Mouse (Mus musculus) megakaryocyte progenitor cell, adult 5-6 weeks (primary cell): Measurements from ENCODE around the gene Naa38. TPM values are rescaled to one million over a fixed set of nuclear protein-coding genes. Genes with fewer than 3 reads are reported as not detected.

Experiments
- ATAC-seq: replicated peaks from 2 replicates; pipeline ENCODE4 v1.8.0; 2016; ENCODE audit warnings: mild to moderate bottlenecking, moderate TSS enrichment, inconsistent platforms; ENCODE audit not compliant: poor library complexity
- total RNA-seq, 2 experiments: library from RNA; stranded (forward) in 1 of 2; stranded (reverse) in 1 of 2; fragments of 157-497, 149-512 nt in 1 of 2; fragments of 200-1000 nt in 1 of 2; gene quantifications; 2 replicates each; pipeline versions ENCODE4 v1.2.3 to v1.2.4; 2015 to 2017

Gene Naa38
- total RNA-seq, 2 experiments from 2014 or later, result 125 to 205 TPM

DNA sequence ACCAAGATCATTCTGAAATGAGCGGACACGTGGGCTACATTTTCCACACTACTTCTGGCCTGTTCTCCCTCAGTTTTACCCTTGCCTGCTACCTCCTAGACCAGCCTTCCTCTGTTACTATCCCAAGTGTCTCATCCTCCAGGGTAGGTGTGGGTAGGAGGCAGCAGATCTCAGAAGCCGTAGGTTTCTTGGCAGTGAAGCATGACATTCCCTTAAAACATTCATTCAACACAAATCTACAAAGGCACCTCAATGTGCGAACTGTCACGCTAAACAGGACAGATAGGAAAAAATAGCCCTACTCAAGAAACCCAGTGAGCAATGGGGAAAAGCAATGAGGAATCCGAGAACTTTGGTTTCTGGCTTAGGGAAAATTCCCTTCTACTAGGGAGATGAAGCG, 17.3 kb downstream of the Naa38 start:
- no peak for ATAC-seq

DNA sequence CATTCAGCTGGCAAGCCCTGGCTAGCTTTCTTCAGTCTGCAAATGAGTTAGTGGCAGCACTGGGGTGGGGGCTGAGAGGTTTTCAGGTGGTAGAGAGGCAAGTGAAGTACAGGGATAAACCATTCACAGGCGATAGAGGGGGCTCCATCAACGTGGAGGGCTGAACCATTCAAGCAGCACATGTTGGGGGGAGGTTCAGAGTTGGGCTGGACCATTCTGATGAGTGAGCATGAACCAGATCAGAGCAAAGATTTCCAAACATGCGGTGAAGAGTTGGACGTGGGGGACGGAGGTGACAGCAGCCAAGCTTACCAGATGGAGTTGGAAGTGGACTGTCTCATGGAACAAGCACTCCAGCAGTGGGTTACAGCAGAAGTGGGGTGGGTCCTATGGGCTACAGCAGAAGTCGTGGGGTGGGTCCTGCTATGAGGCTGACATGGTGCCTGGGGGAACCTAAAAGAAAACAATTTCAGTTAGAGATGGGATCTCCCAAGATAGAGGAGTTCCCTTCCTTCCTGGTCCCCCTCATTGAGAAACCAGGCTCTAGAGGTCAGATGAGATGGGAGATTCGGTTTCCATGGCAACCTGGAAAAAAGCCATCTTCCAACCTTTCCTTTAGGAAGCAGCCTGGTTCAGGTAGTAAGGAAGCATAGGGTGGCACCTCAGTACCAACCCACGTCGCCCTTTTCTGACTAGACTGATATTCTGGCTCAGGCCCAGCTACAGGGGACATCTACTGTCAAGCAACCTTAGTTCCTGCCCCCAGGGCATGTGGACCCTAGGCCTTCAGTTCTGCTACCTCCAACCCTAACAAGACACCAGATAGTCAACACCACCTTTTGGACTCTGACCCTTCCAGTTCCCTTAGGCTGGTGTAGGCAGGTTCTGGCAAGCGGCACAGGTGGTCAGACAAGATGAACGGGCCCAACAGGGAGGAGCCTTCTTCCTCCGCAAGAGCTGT, 18.2 kb downstream of the Naa38 start, which contains the start of gene Kdm6b:
Gene Kdm6b (minus strand): TSS at position 455 of the 961 bp plus-strand sequence.
- ATAC-seq, result no peak

DNA sequence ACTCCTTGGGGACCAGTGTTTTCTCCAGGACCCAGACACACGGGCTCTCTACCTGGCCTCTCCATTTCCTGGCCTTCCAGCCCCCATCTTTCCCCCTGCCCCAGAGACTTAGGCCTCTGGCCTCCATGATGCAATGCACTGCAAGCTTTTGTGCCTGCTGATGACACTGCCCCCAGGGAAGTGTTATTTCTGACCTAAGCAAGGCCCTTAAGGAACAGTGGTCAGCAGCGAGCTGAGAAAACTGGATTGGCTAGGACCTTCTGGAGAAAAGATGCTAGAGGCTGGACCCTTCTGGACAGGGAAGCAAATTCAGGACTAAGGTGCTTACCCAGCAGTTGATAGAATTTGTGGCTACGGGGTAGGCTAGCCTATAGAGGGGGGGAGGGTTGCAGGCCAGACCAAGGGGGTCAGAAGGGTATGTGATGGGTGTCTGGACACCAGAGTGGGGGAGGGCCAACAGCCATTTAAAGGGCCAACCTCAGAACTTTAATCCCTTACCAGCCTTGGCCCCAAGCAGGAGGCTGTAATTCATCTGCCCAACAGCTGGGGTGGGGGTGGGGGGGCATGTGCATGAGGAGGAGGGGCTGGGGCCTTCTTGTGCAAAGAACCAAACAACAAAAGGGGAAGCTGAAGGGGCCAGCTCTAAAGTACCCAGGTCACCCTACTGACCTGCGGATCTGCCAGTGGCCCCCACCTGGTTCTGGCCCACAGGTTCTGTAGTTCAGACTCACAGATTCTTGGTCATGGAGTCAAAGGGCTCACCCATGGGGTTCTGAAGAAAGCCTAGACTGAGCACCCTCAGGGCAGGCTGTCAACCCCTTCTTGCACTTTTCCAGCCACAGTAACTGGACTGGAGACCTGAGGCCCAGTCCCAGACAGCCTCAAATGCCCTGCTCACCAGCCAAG, 19.4 kb downstream of the Naa38 start:
- no peak for ATAC-seq

DNA sequence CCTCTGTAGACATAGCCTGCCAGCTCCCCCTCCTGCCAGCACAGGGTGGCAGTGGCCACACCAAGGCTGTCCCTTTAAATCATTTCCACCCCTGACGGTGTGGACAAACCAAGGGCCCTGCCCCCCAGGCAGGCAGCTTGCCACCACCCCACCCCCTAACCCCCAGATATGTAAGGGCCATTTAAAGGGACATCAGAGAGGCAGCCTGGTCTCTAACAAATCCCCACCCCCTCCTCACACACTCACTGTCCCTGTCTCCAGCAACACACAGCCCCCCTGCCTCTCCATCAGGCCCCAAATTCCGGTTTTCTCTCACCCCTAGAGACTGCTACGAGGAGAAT, 20.0 kb downstream of the Naa38 start:
- ATAC-seq, result no peak

DNA sequence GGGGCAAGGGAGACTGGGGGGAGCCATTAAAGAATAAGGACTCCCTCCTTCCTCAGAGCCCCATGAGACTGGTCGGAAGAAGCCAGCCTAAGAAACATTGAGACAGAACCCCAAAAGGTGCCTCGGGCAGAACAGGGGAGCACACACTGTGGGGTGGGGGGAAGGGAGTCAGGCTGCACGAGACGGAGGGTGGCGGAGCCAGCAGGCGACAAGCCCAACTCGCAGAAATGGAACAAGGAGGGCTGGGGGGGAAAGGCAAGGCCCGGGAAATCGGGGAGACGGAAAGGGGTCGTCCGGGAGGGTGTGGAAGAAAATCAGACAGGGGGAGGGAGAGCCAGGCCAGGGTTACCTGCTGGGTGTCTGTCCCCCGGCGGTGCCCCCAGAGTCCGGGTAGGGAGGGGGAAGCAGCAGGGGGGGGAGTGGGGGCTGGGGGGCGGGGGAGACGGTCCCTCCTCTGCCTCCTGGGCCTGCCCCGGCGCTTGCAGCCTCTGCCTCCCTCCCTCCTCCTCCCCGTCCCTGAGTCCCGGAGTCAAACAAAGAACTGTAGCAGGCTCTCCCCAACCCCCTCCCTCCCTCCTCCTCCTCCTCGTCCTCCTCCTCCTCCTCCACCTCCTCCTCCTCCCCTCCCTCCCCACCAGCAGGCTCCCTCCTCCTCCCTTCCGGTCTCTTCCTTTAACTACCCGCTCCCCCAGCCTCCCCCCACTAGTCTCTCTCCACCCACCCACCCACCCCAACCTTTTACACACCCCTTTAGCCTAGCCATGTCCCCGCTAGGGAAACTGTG, 20.6 kb downstream of the Naa38 start:
- ATAC-seq, result no peak

DNA sequence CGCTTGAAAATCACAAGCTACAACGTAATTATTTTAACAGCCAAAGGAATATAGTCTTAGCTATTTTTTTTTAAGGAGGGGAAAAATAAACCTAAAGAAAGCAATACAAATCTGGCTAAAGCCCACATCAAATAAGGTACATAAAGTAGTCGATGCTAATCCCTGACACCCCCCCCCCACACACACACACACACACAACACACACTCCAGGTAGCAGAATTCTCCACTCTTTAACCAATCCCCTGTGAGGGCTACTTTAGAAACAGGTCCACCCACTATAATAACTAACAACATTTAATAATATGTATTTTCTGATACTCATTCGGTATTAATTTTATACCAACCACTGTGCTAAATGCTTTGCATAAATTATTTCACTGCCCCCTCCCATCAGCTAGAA, 21.2 kb downstream of the Naa38 start:
- ATAC-seq, result no peak

DNA sequence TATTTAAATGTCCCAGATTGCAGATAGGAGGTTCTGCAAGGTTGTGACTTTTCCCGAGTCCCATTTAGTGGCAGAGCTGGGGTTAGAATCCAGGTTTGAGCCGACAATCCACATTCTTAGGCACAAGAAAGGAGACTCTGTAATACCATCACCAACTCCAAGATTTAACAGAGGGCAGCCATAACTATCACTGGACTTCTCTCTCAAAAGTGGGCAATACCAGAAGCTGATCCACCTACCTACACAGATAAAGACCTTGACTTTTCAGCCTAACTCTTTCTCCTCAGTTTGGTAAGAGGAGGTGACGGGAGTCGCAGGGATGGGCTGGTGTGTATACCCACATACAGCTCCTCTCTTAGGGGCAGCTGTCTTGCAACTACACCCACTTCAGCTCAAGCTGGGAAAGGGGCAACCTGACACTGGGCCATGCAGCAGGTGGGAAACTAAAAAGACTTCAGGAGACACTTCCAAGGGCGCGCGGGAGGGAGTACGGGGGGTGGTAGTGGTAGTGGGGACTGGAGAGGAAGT, 21.7 kb downstream of the Naa38 start:
- no peak for ATAC-seq

DNA sequence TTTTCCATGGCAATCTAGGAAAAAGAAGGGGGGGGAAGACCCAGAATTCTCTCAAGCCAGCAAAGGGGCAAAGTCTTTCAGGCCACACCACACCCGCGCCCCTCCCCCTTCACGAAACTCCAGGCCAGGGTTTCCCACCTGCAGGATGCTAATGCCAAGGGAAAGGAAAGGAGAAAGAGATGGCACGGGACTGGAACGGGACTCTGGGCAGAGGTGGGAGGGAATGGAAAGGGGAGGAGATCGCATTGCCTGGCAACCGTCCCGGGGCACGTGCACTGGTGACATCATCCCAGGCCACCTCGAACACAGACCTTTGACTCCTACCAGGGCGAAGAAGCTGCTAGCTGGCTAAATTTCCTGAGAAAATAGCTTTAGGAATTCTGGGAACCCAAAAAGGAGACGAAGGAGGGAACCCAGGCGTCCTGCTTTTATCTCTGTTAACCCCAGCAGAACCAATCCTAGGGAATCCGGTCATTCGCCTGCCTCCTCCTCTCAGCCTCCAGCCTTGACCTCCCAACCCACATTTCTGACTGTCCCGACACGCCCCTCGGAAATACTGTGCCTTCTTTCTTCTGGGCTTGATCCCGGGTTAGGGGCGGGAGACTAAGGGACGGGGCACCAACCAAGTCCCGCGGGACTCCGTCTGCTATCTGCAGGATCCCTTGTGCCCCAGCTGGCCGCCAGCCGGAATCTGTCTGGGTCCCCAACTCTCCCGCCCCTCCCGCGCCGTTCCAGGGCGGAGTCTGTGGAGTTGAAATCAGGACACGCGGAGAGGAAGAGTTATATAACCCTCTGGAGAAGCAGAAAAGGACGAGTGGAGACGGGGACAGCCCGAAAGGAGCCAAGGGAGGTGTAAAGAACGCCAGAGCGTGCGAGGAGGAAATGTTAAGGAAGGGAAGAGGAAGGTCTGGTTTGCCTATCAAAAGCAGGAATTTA, 22.4 kb downstream of the Naa38 start:
- peak; percentile 38 for ATAC-seq

DNA sequence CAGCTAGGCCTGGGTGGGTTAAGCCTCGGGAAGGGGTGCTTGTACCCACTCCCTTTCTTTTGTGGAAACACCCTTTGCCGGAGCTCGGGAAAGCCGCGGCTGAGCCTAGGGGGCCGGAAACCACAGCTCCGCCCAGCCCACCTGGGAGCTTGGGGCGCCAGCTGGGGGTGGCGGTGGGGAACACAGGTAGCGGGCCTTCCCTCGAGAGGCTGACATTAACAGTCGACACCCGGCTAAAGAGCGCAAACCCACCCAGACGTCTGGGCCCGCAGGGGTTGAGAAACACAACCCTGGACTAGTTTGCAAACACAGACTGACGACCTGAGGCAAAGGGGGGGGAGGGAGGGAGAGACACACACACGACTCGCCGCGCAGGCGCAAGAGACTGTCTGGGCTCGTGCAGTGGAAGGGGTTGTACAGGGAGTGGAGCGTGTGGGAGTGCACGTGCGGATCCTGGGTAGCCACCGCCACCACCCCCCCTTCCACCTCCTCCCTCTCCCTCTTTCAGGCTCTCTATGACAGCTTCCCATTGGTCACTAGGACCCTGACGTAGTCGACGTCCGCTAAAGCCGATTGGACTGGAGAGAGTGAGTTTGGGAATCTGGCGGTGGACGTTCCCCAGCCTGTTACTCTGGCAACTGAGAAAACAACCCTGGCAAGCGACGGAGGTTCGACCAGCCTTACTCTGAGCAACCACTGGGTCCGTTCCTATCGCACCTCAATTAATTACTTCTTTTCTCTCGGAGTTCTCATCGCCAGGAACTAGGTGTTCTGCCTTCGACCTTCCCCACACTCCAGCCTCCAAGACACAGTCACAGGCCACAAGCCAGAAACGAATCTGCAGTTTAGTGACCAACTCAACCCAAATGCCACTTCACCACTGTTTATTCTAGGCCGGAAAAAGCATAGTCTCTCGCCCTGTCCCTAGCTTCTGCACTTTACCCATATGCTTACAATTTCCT, 23.5 kb downstream of the Naa38 start:
- peak; percentile 66 for ATAC-seq

DNA sequence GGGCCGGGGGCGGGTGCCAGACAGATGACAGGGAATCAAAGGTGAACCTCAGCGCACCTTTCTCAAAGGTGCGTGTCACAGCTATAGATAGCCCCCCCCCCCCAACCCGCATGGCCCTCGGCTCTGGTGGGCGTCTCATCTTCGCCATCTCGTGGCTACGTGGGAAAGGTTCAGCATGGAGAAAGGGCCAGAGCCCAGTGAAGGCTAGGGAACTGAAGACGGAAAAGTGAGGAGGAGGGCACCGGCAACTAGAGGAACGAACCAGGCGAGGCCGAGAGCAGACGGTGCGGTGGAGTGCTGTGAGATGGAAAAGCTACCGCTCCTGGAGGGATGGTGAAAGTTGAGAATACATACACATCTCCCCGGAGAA, 24.1 kb downstream of the Naa38 start:
- ATAC-seq, result no peak

DNA sequence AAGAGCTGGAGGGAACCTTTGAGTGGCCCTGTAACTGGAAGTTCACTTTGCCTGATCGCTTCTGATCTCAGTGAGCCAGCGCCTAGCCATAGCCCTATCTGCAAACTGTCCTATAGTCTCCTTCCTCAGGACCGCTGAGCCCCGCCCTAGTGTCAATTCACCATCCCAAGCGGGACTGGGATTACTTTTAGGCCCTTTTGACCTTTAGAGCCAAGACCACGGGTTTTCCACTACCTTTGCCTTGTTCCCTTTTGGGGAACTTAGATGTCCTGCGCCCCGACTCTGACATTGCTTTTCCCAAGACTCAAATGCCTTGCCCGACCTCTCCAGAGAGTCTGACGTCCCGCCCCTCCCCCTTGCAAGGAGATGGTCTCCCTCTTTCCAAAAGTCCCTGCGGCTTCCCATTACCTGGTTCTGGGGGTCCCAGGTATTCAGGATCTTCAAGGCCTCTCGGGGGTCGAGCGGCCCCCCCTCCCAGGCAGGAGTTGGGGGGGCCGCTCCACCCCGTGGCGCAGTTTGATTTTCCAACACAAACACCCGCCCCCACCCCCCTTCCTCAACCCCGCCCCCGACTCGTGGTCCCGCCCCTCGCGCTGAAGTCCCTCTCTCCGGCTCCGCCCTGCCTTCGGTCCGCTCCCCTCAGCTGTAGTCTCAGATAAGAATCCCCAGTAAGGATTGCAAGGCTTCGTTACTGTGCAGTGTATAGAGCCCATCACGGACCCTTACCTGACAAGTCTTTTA, 24.7 kb downstream of the Naa38 start:
- ATAC-seq, result peak; percentile 24; the same call in 1 of the 2 replicates

DNA sequence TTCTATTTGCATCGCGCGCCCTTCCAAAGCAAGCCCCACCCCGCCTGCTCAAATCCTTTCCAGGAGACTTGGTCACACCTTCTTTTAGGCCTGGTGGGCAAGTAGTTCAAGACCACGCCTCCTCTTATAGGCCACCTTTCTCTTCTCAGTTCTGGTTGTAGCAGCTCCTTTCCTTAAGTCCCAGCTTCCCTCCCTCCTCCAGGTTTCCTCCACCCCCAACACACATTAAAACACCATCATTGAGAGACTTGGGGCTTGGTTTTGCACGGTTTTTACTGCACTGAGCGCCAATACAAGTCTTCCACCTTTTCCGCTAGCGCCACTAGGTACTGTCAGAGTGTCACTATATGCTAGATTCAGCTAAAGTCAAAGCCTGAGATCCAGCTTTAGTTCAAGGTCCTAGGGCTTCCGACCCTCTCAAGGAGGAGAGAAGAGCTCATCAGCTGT, 25.3 kb downstream of the Naa38 start:
- ATAC-seq, result no peak

DNA sequence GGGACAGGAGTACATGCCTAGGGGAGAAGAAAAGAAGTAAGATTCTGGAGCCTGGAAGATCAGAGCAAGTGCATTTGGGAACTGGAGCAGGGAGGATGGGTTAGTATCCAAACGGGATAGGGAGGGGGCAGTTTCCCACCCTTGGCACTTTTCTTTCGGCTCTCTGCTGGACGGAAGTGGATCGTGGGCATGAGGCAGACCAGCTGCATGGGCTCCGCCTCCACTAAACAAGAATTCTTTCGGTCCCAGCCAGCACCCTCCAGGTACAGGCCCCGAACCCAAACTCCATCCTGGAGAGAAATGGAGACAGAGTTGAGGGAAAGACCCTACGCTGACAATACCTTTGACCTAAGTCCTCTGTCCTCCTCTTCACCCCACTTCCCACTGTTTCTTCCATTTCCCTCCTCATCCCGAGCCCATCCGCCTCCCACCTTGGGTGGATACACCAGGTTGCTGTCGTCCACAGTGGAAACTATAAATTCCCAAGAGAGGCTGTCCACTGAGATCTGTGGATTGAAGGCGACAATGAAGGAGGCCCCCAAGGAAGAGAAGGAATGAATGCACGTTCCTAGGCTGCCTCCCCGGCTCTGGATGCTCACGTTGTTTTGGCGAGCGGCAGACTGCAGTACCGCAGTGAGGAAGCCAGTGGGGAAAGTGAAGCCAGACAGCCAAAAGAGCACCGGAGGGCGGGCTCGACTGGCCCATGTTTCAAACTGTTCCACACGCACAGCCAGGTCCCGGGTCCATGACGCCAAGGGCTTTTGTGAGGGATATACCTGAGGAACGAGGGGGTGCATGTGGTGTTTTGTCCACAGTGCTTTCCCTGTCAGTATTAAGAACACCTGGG, 26.1 kb downstream of the Naa38 start:
- ATAC-seq, result no peak

DNA sequence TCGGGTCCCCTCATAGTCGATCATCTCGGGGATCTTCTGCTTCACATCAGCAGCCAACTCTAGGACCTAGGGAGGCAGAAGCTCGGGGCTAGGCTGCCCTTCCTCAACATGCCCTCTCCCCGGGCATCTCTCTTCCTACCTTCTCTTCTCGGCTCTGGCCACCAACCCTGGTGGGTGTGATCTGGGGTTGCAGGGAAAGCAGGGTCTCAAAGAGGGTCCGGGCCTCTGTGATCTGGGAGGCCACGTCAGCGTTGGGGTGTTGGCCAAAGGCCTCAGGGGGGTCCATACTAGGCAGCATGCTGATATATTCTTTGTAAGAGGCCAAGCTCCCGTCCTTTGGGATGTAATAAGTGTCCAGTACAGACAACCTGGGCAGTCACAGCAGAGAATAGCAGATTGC, 27.6 kb downstream of the Naa38 start:
- no peak for ATAC-seq

DNA sequence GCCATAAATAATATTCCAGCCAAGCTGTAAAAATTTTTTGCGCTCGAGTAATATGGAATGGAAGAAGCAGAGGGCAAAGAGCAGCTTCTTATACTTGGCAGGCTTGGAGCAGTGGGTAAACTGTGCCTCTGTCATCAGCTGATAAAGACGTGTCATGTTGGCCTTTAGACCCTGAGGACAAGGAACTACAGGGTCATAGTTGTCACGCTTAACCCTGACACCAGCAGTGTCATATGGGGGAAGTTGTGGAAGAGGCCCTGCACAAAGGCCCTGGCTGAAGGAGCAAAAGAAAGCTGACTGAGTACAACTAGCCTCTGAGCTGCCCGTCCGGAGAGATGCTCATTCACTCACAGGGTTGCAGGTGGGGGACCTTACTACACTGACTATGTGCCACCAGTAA, 28.6 kb downstream of the Naa38 start:
- ATAC-seq, result no peak

DNA sequence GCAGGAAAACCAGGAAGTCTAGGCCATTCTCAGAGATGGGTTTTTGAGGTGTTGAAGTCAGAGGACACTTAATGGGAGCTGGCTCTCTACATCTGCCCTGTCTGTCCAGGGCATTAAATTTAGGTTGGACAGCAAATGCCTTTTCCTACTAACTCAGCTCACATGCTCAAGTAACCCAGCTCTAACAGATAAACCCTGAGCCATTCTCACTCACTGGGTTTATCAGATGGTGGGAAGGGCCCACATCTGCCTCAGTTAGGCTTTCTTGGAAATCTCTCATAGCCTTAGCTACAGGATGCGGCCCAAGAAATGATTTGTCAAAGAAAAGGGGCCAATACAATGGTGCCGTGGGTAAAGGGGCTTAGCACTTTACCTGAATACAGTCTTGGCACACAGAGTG, 31.0 kb downstream of the Naa38 start:
- no peak for ATAC-seq

DNA sequence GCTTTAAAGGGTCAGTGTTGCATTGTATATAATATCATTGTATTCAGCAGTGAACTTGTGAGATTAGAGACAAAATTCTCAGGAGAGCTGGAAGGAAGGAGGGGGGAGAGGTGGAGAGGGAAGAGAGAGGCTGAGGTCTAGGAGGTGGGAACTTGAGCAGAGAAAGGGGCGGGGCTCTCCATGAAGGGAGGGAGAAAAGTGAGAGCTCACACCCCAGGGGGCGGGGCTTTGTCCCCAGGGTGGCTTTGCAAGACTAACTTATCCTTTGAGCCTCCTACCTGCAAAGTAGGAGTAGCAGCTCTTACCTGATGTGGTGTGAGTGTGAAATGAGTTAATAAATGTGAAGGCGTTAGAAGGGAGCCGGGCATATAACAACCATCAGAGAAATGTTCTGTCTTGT, 33.5 kb downstream of the Naa38 start:
- peak; percentile 61 for ATAC-seq
